Mouse (Mus musculus): ENCODE measurements around the gene Ggact. TPM values are rescaled to one million over a fixed set of nuclear protein-coding genes. Genes with fewer than 3 reads are reported as not detected.

Gene Ggact
- total RNA-seq, 2 experiments from 2014 or later = 15.3 to 17.5 TPM

DNA sequence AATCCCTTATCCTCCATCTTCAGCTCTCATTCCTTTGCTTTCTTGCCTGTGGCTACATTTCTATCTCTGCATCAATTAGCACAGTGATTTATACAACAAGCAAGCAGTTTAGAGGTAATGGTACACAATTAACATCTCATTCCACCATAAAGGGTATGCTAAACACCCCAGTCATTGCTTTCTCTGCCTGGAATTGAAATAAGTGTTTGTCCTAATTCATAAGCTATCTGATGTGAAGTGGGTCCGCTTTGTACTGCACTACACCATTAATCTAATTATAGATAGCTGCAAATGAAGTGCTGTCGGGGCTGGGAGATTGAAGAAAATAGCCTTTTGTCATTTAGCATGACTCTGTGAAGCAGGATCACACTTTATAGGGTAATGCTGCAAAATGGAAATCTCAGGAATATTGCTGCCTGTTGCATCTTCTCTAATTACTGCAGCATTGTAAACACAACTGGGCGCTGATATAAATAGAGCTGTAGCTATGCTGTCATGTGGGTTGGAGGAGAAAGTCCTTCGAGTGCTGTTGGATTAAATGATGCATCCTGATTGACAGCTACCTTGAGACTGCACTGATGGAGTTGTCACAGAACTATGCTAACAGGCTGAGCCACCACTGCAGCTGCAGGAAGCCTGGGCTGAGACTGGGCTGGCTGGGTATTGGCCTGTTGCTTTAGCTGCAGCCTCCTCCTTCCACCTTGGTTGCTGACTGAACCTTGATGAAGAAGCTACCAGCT is 41.5 kb downstream of the Ggact start:
- DNase-seq (ENCODE audit: low spot score in 2 of 2) = no peak

DNA sequence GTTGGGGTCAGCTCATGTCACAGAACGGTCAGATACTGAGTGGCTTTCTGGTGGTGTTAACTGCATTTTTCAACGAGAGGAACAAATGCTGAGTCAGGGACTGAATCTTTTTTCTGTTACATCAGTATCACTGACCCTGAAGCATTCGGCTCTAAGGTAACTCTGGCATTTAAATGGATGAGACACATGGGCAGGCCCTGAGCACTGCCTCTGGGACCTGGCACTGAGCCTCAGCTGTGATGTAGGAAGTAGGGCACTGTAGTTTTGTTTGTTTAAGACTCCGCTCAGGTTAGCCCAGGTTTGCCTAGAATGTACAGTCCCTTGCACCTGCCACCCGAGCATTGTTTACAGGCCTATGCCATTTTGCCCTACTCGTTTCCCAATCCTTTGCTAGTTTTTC is 43.7 kb downstream of the Ggact start:
- DNase-seq (ENCODE audit: low spot score in 2 of 2) = no peak

DNA sequence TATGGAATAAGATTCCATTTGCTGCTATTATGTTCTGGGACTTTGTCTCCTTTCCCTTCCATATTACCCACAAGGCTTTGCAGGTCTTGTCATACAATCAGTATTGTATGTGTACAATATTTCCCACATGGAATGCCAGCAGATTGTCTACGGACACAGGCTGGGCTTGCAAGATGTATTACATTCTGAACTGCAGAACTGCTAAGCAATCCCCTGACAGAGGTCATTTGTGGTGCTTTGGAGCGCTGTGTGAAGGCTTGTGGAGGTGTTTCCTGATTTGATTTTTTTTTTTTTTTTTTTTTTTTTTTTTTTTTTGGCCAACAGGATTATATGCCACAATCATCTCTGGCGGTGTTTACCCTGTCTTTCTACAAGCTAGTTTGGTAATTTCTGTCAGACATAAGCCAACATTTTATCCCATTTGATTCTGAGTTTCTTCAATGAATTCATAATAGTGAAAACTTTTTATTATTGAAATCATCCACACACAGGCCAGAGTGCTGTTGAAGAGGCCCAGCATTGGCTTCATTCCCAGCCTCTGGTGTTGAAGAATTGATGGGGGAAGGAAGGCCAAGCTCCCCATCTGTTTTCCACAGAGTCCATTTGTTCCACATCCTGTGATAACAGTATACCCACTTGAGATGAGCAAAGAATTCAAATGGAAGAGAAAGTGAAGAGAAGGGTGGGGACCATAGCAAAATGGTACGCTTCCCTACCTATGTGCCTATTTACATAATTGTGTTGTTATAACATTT is 45.8 kb downstream of the Ggact start:
- DNase-seq (ENCODE audit: low spot score in 2 of 2) = no peak

DNA sequence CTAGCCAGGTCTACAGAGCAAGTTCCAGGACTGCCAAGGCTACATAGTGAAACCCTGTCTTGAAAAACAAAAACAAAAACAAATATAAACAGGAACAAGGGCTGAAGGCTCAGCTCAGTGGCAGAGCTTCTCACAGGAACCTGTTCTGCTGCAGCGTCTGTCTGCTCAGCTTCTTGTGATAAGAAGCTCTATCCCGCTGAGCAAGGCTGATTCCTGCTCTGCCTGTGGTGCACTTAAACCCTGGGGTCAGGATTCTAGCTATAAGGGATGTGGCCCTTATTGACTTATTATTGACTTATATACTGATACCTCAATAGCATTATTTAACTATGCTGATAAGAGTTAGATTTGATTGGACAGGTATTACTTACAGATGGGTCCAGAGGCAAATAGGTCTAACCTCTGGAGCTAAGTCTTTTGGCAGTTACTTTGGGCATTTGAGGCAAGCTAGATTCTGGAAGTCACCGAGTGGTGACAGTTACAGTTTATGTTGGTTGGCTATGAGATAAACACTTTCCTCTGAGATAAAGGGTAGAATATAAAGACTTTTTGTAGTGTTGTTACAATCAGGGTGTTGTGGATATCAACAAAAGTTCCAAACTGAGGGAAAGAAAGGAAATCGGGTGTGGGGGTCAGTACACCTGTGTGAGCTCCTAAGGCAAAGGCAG is 48.0 kb downstream of the Ggact start:
- DNase-seq (ENCODE audit: low spot score in 2 of 2) = no peak

- DNase-seq (ENCODE audit: low spot score in 2 of 2) = no peak
Observed at GRCm38 (mm10) chr14:122862623-122863022, 50.9 kb downstream of the Ggact start.

DNA sequence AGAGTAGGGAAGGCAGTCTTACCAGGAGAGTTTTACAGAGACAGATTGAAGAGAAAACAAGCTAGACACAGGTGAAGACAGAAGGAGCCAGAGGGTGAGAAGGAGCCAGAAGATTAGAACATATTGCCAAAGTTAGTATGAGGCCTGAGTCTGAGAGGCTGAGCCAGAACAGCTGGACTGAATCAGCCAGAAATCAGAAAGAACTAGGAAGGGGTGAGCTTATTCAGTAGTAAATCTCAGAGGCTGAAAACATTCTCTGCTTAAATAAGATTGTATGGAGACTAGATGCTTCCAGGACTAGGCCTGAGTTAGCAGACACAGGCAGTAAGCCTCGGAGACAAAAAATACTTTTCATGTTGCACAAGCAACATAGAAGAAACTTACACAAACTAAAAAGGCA is 53.8 kb downstream of the Ggact start:
- no peak for DNase-seq (ENCODE audit: low spot score in 2 of 2)

GRCm38 (mm10) chr14:122852506-122853057 is 61.0 kb downstream of the Ggact start:
- no peak for DNase-seq (ENCODE audit: low spot score in 2 of 2)

DNA sequence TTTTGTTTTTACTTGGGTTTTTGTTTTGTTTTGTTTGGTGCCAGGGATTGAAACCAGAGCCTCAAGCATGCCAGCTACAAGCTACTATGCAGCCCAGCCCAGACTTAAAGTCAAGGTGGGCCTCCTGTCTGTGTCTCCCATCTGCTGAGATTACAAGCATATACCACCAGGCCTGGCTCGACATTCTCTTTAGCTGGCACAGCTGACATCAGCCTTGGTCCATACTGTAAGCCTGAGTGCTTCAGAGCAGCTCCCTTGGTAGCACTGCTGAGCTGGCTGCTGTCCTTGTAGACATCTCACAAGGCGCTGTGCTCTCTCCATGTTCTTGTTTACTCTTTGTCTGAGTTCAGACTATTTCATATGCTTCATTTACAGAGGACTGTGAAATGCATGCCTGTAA is 76.5 kb downstream of the Ggact start:
- DNase-seq (ENCODE audit: low spot score in 2 of 2) = no peak

DNA sequence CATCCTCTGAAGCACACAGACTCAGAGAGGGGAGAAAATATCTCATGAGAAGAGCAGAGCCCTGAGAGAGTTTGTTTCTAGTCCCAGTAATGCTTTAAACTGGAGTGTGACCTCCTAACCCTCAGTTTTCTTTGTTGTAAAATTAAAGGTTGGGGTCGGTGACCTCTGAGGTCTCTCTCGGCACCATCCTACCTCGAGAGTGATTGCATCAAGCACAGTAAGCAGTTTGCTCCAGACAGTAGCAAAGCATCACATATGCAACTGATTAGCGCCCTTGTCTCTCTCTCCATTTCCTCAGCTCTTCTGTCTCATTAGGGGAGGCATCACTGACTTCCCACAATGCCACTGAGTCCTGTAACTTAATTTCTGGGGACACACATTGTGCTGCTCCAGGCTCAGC is 77.3 kb downstream of the Ggact start:
- DNase-seq (ENCODE audit: low spot score in 2 of 2) = no peak

- DNase-seq (ENCODE audit: low spot score in 2 of 2) = no peak
Observed at GRCm38 (mm10) chr14:122835487-122836190, 77.9 kb downstream of the Ggact start.

- DNase-seq (ENCODE audit: low spot score in 2 of 2) = no peak
Observed at GRCm38 (mm10) chr14:122834753-122835152, 78.8 kb downstream of the Ggact start.

GRCm38 (mm10) chr14:122833666-122834065 is 79.9 kb downstream of the Ggact start:
- DNase-seq (ENCODE audit: low spot score in 2 of 2) = no peak

DNA sequence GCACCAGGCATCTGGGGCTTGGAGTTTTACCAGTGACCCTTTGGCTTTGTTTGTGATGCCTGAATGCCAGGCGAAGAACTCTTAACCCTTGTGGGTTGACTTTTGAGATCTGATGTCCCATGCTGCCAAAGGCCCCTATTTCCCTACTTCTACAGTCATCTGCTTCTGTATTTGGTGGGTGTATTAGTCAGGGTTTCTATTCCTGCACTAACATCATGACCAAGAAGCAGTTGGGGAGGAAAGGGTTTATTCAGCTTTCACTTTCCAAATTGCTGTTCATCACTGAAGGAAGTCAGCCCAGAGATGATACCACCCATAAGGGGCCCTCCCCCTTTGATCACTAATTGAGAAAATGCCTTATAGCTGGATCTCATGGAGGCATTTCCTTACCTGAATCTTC is 83.1 kb downstream of the Ggact start:
- DNase-seq (ENCODE audit: low spot score in 2 of 2) = no peak

DNA sequence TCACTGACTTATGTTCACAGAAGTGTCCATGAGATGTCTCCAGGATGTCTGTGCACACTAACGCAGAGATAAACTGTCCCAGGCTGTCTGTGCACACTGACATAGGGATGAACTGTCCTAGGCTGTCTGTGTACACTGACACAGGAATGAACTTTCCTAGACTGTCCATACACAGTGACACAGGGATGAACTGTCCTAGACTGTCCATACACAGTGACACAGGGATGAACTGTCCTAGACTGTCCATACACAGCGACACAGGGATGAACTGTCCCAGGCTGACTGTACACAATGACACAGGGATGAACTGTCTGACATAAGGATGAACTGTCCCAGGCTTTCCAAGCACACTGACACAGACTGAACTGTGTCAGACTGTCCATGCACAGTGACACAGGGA is 88.1 kb downstream of the Ggact start:
- no peak for DNase-seq (ENCODE audit: low spot score in 2 of 2)

GRCm38 (mm10) chr14:122823791-122824190 is 89.8 kb downstream of the Ggact start:
- no peak for DNase-seq (ENCODE audit: low spot score in 2 of 2)

GRCm38 (mm10) chr14:122821002-122821401 is 92.6 kb downstream of the Ggact start:
- DNase-seq (ENCODE audit: low spot score in 2 of 2) = no peak

DNA sequence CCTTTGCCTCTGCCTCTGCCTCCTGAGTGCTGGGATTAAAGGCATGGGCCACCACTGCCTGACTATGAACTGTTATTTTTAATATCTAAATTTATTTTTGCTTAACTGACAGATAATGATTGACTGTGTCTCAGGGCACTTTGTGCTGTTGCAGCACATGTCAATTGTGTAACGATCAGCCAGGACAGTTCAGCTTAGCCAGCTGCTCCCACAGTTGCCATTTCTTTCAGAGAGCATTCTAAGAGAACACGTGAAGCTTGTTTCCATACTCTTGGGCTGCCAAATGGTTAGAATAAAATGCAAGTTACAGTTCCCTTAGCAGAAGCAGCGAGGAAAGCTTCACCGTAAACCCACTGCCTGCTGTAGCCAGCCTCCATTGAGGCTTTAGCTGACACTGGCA is 113.3 kb downstream of the Ggact start:
- no peak for DNase-seq (ENCODE audit: low spot score in 2 of 2)

- no peak for DNase-seq (ENCODE audit: low spot score in 2 of 2)
Observed at GRCm38 (mm10) chr14:122793368-122793767, 120.2 kb downstream of the Ggact start.

DNA sequence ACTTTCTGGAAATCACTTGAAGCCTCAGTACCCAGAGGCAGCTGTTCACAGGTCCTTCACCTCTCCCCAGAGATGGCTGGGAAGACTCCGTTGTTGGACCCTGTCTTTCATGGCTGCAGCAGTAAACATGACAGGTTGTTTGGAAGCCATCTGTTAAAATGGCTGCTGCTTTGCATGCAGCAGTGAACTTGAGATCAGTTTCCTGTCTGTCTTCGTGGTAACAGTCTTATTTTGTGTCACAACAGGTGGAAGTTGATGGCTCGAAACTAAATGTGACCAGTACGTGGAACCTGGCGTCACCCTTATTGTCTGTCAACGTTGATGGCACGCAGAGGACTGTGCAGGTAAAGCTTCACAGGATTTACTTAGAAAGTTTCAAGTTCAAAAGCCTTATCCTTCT is 123.4 kb downstream of the Ggact start:
- no peak for DNase-seq (ENCODE audit: low spot score in 2 of 2)

- no peak for DNase-seq (ENCODE audit: low spot score in 2 of 2)
Observed at GRCm38 (mm10) chr14:122788199-122788598, 125.4 kb downstream of the Ggact start.

DNA sequence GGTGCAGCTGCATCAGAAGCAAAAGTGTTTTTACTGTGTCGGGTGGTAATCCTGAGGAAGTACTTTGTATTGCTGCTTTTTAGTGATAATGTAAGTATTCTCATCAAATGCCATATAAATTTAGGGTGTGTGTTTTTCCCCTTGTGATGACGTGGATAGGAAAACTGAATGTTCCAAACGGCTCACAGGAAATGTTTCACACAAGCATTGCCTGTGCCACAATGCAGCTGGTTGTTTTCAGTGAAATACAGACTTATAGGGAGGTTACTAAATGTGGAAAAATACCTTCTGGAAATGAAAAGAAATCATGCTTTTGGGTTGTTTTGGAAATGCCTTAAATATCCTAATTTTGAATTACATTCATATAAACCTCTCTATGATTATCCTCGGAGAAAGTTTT is 128.9 kb downstream of the Ggact start:
- DNase-seq (ENCODE audit: low spot score in 2 of 2) = no peak
